Mouse (Mus musculus): Measurements from ENCODE around the gene Cenpj. TPM values are rescaled to one million over a fixed set of nuclear protein-coding genes. Genes with fewer than 3 reads are reported as not detected.

Gene Cenpj
- 22.1 and 24.7 TPM in 2 replicates for polyA plus RNA-seq (2014; fragmentation: Nextera tagmentation; extraction: Ambion mirVana)

GRCm38 (mm10) chr14:56575416-56575815, at the start of gene Cenpj, which contains the start of gene Parp4:
TSS of gene Cenpj (minus strand) at chr14:56575425.
TSS of gene Parp4 (plus strand) at chr14:56575619.
- Histone ChIP-seq H3K9me3 (ENCODE audit: control insufficient read depth, low read length) (no peaks in the 10 kb centered on the region), H3K4me1 (ENCODE audit: control insufficient read depth, insufficient read depth, low read length) (peaks cover 6% of the 10 kb centered on the region; the same call in 1 of the 2 replicates), H3K27ac (replicated peaks; ENCODE audit: low read depth, low read length) (no peak within 1 kb of the TSS), H3K27me3 (ENCODE audit: control insufficient read depth, insufficient read depth, low read length) (no peaks in the 10 kb centered on the region), H3K9ac (ENCODE audit: low read length) (peak within 1 kb of the TSS; percentile 59), H3K36me3 (ENCODE audit: control insufficient read depth, insufficient read depth, low read length) (no peaks in the 10 kb centered on the region), H3K4me2 (ENCODE audit: low read depth, severe bottlenecking) (peak within 1 kb of the TSS; percentile 83), H3K4me3 (ENCODE audit: low read depth, low read length) (peak within 1 kb of the TSS; percentile 47)
- WGBS, result under 1% methylated on average over 24 of the region's 24 CpGs
- no peak for ATAC-seq (ENCODE audit: insufficient number of reproducible peaks, low FRiP score, low TSS enrichment, low read depth)
- peak; percentile 68 for DNase-seq (ENCODE audit: low spot score)

GRCm38 (mm10) chr14:56620425-56620824, 45.2 kb upstream of the Cenpj start:
- whole genome bisulfite sequencing, result 89% methylated on average over 8 of the region's 8 CpGs
- no peak overlapping the region for H3K9ac ChIP-seq (ENCODE audit: low read length)
- H3K27ac ChIP-seq (replicated peaks; ENCODE audit: low read depth, low read length), result no peak overlapping the region
- no peak overlapping the region for H3K4me2 ChIP-seq (ENCODE audit: low read depth, severe bottlenecking)
- H3K4me3 ChIP-seq (ENCODE audit: low read depth, low read length), result no peak overlapping the region
- DNase-seq (ENCODE audit: low spot score) (no peak), ATAC-seq (ENCODE audit: insufficient number of reproducible peaks, low FRiP score, low TSS enrichment, low read depth) (no peak)
- no peaks in the 10 kb centered on the region for H3K27me3 ChIP-seq (ENCODE audit: control insufficient read depth, insufficient read depth, low read length)
- no peaks in the 10 kb centered on the region for H3K4me1 ChIP-seq (ENCODE audit: control insufficient read depth, insufficient read depth, low read length)
- H3K36me3 ChIP-seq (ENCODE audit: control insufficient read depth, insufficient read depth, low read length), result no peaks in the 10 kb centered on the region; the same call in 1 of the 2 replicates
- no peaks in the 10 kb centered on the region for H3K9me3 ChIP-seq (ENCODE audit: control insufficient read depth, low read length)

GRCm38 (mm10) chr14:56617470-56617869, 42.2 kb upstream of the Cenpj start:
- Histone ChIP-seq H3K4me3 (ENCODE audit: low read depth, low read length) (no peak overlapping the region), H3K27me3 (ENCODE audit: control insufficient read depth, insufficient read depth, low read length) (no peaks in the 10 kb centered on the region), H3K4me2 (ENCODE audit: low read depth, severe bottlenecking) (no peak overlapping the region), H3K9me3 (ENCODE audit: control insufficient read depth, low read length) (no peaks in the 10 kb centered on the region), H3K9ac (ENCODE audit: low read length) (no peak overlapping the region), H3K27ac (replicated peaks; ENCODE audit: low read depth, low read length) (no peak overlapping the region), H3K4me1 (ENCODE audit: control insufficient read depth, insufficient read depth, low read length) (no peaks in the 10 kb centered on the region), H3K36me3 (ENCODE audit: control insufficient read depth, insufficient read depth, low read length) (no peaks in the 10 kb centered on the region; the same call in 1 of the 2 replicates)
- 82% methylated on average over 1 of the region's 1 CpGs for WGBS
- DNase-seq (ENCODE audit: low spot score) (no peak), ATAC-seq (ENCODE audit: insufficient number of reproducible peaks, low FRiP score, low TSS enrichment, low read depth) (no peak)

DNA sequence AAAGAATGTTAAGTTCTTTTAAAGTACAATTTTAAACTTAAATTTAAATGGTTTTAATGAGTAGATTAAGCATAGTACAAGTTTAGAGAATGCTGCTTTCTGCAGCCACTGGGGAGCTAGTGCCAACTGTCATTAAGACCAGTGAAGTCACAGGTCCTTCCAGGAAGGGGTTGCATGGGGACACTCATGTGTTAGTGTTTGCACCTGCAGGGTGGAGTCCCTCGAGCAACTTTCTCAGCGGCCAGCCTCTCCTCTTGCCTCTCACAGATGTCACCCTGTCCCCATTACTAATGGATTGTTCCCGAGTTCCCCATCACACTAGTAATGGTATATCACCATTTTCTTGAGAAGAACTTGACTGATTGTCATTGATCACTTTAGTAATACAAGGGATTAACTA, 38.0 kb upstream of the Cenpj start:
- H3K36me3 ChIP-seq (ENCODE audit: control insufficient read depth, insufficient read depth, low read length), result no peaks in the 10 kb centered on the region
- H3K27ac ChIP-seq (replicated peaks; ENCODE audit: low read depth, low read length), result no peak overlapping the region
- 84% methylated on average over 3 of the region's 3 CpGs for WGBS
- H3K9ac ChIP-seq (ENCODE audit: low read length), result no peak overlapping the region
- DNase-seq (ENCODE audit: low spot score) (no peak), ATAC-seq (ENCODE audit: insufficient number of reproducible peaks, low FRiP score, low TSS enrichment, low read depth) (no peak)
- H3K4me2 ChIP-seq (ENCODE audit: low read depth, severe bottlenecking), result no peak overlapping the region
- H3K4me3 ChIP-seq (ENCODE audit: low read depth, low read length), result no peak overlapping the region
- H3K27me3 ChIP-seq (ENCODE audit: control insufficient read depth, insufficient read depth, low read length), result no peaks in the 10 kb centered on the region
- no peaks in the 10 kb centered on the region for H3K4me1 ChIP-seq (ENCODE audit: control insufficient read depth, insufficient read depth, low read length)
- no peaks in the 10 kb centered on the region for H3K9me3 ChIP-seq (ENCODE audit: control insufficient read depth, low read length)

DNA sequence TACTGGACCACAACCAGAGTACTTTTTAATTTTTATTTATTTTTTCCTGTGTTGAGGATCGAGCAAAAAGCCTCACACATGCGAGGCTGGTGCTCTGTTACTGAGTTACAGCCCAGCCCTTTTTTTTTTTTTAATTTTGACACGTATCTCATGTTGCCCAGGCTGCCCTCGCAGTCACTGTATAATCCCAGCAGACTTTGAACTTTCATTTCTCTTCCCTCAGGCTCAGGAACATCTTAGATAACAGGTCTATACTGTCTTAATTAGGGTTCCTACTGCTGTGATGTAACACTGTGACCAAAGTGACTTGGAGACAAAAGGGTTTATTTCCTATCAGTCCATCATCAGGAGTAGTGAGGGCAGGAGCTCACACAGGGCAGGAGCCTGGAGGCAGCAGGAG, 29.9 kb upstream of the Cenpj start:
- WGBS, result 86% methylated on average over 4 of the region's 4 CpGs
- no peak overlapping the region for H3K4me2 ChIP-seq (ENCODE audit: low read depth, severe bottlenecking)
- H3K36me3 ChIP-seq (ENCODE audit: control insufficient read depth, insufficient read depth, low read length), result no peaks in the 10 kb centered on the region
- DNase-seq (ENCODE audit: low spot score) (no peak), ATAC-seq (ENCODE audit: insufficient number of reproducible peaks, low FRiP score, low TSS enrichment, low read depth) (no peak)
- H3K4me3 ChIP-seq (ENCODE audit: low read depth, low read length), result no peak overlapping the region
- H3K27me3 ChIP-seq (ENCODE audit: control insufficient read depth, insufficient read depth, low read length), result no peaks in the 10 kb centered on the region
- H3K27ac ChIP-seq (replicated peaks; ENCODE audit: low read depth, low read length), result no peak overlapping the region
- H3K9ac ChIP-seq (ENCODE audit: low read length), result no peak overlapping the region
- no peaks in the 10 kb centered on the region for H3K9me3 ChIP-seq (ENCODE audit: control insufficient read depth, low read length)
- H3K4me1 ChIP-seq (ENCODE audit: control insufficient read depth, insufficient read depth, low read length), result no peaks in the 10 kb centered on the region

- Histone ChIP-seq H3K9ac (ENCODE audit: low read length) (no peak overlapping the region), H3K4me2 (ENCODE audit: low read depth, severe bottlenecking) (no peak overlapping the region), H3K27ac (replicated peaks; ENCODE audit: low read depth, low read length) (no peak overlapping the region), H3K4me1 (ENCODE audit: control insufficient read depth, insufficient read depth, low read length) (no peaks in the 10 kb centered on the region), H3K4me3 (ENCODE audit: low read depth, low read length) (no peak overlapping the region), H3K9me3 (ENCODE audit: control insufficient read depth, low read length) (no peaks in the 10 kb centered on the region), H3K36me3 (ENCODE audit: control insufficient read depth, insufficient read depth, low read length) (no peaks in the 10 kb centered on the region), H3K27me3 (ENCODE audit: control insufficient read depth, insufficient read depth, low read length) (no peaks in the 10 kb centered on the region)
- DNase-seq (ENCODE audit: low spot score) (no peak), ATAC-seq (ENCODE audit: insufficient number of reproducible peaks, low FRiP score, low TSS enrichment, low read depth) (no peak)
- WGBS, result 94% methylated on average over 5 of the region's 5 CpGs
Observed at GRCm38 (mm10) chr14:56604438-56604837, 29.2 kb upstream of the Cenpj start.

- 88% methylated on average over 9 of the region's 9 CpGs for WGBS
- Histone ChIP-seq H3K27me3 (ENCODE audit: control insufficient read depth, insufficient read depth, low read length) (no peaks in the 10 kb centered on the region), H3K9ac (ENCODE audit: low read length) (no peak overlapping the region), H3K36me3 (ENCODE audit: control insufficient read depth, insufficient read depth, low read length) (no peaks in the 10 kb centered on the region), H3K27ac (replicated peaks; ENCODE audit: low read depth, low read length) (no peak overlapping the region), H3K9me3 (ENCODE audit: control insufficient read depth, low read length) (no peaks in the 10 kb centered on the region), H3K4me1 (ENCODE audit: control insufficient read depth, insufficient read depth, low read length) (no peaks in the 10 kb centered on the region), H3K4me3 (ENCODE audit: low read depth, low read length) (no peak overlapping the region), H3K4me2 (ENCODE audit: low read depth, severe bottlenecking) (no peak overlapping the region)
- no peak for DNase-seq (ENCODE audit: low spot score)
- no peak for ATAC-seq (ENCODE audit: insufficient number of reproducible peaks, low FRiP score, low TSS enrichment, low read depth)
Observed at GRCm38 (mm10) chr14:56602069-56602468, 26.8 kb upstream of the Cenpj start.

- peak; percentile 65 for DNase-seq (ENCODE audit: low spot score)
Observed at GRCm38 (mm10) chr14:56598759-56599158, 23.5 kb upstream of the Cenpj start.

GRCm38 (mm10) chr14:56594811-56595210, 19.6 kb upstream of the Cenpj start:
- H3K9ac ChIP-seq (ENCODE audit: low read length), result no peak overlapping the region
- no peaks in the 10 kb centered on the region for H3K4me1 ChIP-seq (ENCODE audit: control insufficient read depth, insufficient read depth, low read length)
- 88% methylated on average over 1 of the region's 1 CpGs for WGBS
- no peaks in the 10 kb centered on the region for H3K36me3 ChIP-seq (ENCODE audit: control insufficient read depth, insufficient read depth, low read length)
- H3K27ac ChIP-seq (replicated peaks; ENCODE audit: low read depth, low read length), result no peak overlapping the region
- no peak overlapping the region for H3K4me3 ChIP-seq (ENCODE audit: low read depth, low read length)
- H3K4me2 ChIP-seq (ENCODE audit: low read depth, severe bottlenecking), result no peak overlapping the region
- H3K9me3 ChIP-seq (ENCODE audit: control insufficient read depth, low read length), result no peaks in the 10 kb centered on the region
- no peak for DNase-seq (ENCODE audit: low spot score)
- H3K27me3 ChIP-seq (ENCODE audit: control insufficient read depth, insufficient read depth, low read length), result no peaks in the 10 kb centered on the region
- no peak for ATAC-seq (ENCODE audit: insufficient number of reproducible peaks, low FRiP score, low TSS enrichment, low read depth)

More at GRCm38 (mm10) chr14:56598759-56599158, 23.5 kb upstream of the Cenpj start:
- Histone ChIP-seq H3K9ac (ENCODE audit: low read length) (no peak overlapping the region), H3K9me3 (ENCODE audit: control insufficient read depth, low read length) (no peaks in the 10 kb centered on the region), H3K4me3 (ENCODE audit: low read depth, low read length) (no peak overlapping the region), H3K36me3 (ENCODE audit: control insufficient read depth, insufficient read depth, low read length) (no peaks in the 10 kb centered on the region), H3K4me1 (ENCODE audit: control insufficient read depth, insufficient read depth, low read length) (no peaks in the 10 kb centered on the region), H3K27me3 (ENCODE audit: control insufficient read depth, insufficient read depth, low read length) (no peaks in the 10 kb centered on the region), H3K4me2 (ENCODE audit: low read depth, severe bottlenecking) (no peak overlapping the region), H3K27ac (replicated peaks; ENCODE audit: low read depth, low read length) (no peak overlapping the region)
- ATAC-seq (ENCODE audit: insufficient number of reproducible peaks, low FRiP score, low TSS enrichment, low read depth), result no peak
- WGBS, result 47% methylated on average over 6 of the region's 6 CpGs

Measured in limb, embryonic 11.5 days (tissue).